Mouse (Mus musculus): ENCODE data around the gene D930007J09Rik.

DNA sequence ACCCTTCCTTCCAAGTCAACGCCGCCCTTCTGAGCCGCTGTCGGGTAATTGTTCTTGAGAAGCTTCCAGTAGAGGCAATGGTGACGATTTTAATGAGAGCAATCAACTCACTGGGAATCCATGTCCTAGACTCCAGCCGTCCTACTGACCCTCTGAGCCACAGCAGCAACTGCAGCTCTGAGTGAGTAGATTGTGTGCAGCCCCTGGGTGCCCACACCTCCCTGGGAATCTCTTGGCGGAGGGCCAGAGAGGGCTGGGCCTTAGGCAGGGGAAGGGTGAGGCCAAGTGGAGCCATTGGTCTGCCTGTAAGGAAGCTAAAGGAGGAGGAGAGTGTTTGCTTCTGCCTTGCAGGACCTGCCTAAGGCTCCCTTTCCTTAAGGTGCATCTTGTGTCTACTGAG is 4.2 kb upstream of the D930007J09Rik start:
- TF ChIP-seq CTCF (IDR thresholded peaks at IDR 0.05; ENCODE audit: low read depth) = no peak
- TF ChIP-seq EP300 (IDR thresholded peaks at IDR 0.05; ENCODE audit: low read depth) = no peak

Measured in heart, postnatal 0 days (tissue).